Comparison of ENCODE assay signal across 15 mouse cellular contexts in genomic region chr5:128637071-128638015, GRCm38 (mm10). TPM values are rescaled to one million over a fixed set of nuclear protein-coding genes. Genes with fewer than 3 reads are reported as not detected.
A peak's percentile ranks its signal among the peaks of the same experiment; 100 is the strongest.
DNase-seq lines count a peak whose midpoint lies in the region; ATAC-seq and TF ChIP-seq lines count a peak whose summit lies in the region.
"Had no signal": no experiment of that assay in that cellular context is flagged by ENCODE, and none has a peak within 500 bp of the region (broad histone marks: within the 10 kb centered on the region; RNA-seq: fewer than 3 reads in every experiment).

No protein-coding gene starts in this region.

- peak; percentile 16; the same call in 1 of the 2 replicates for TF ChIP-seq CTCF in forebrain, postnatal 0 days (IDR thresholded peaks at IDR 0.05; ENCODE audit: low read depth)
- peak; percentile 25 for TF ChIP-seq CTCF in ES-Bruce4 (IDR thresholded peaks at IDR 0.05; ENCODE audit: low read depth, low read length)
- peak; percentile 32 for TF ChIP-seq CTCF in stomach, postnatal 0 days (IDR thresholded peaks at IDR 0.05; ENCODE audit: low read depth)

- H3K36me3 ChIP-seq in forebrain, postnatal 0 days (ENCODE audit: insufficient read depth): no peaks in the 10 kb centered on the region
- H3K36me3 ChIP-seq in forebrain, embryonic 14.5 days (ENCODE audit: control insufficient read depth, insufficient read depth, low read length): no peaks in the 10 kb centered on the region
- no peaks in the 10 kb centered on the region for H3K36me3 ChIP-seq in ES-Bruce4 (ENCODE audit: control insufficient read depth, insufficient read depth, low read length, poor library complexity, severe bottlenecking)
- H3K36me3 ChIP-seq in embryonic facial prominence, embryonic 12.5 days: no peaks in the 10 kb centered on the region
- H3K36me3 ChIP-seq in stomach, postnatal 0 days (ENCODE audit: control insufficient read depth, insufficient read depth, low read length): no peaks in the 10 kb centered on the region

- no peaks in the 10 kb centered on the region for H3K4me1 ChIP-seq in forebrain, postnatal 0 days (ENCODE audit: insufficient read depth)
- H3K4me1 ChIP-seq in forebrain, embryonic 14.5 days (ENCODE audit: control insufficient read depth, insufficient read depth, low read length): no peaks in the 10 kb centered on the region
- H3K4me1 ChIP-seq in ES-Bruce4 (ENCODE audit: control insufficient read depth, insufficient read depth, low read length): no peaks in the 10 kb centered on the region
- H3K4me1 ChIP-seq in embryonic facial prominence, embryonic 12.5 days: peaks cover 19% of the 10 kb centered on the region
- no peaks in the 10 kb centered on the region for H3K4me1 ChIP-seq in stomach, postnatal 0 days (replicated peaks; ENCODE audit: control insufficient read depth, insufficient read depth)

- WGBS in forebrain, postnatal 0 days: 88% methylated on average over 26 of the region's 26 CpGs
- 91% methylated on average over 26 of the region's 26 CpGs for WGBS in forebrain, embryonic 14.5 days
- 66% methylated on average over 26 of the region's 26 CpGs for WGBS in embryonic facial prominence, embryonic 12.5 days
- 80% methylated on average over 26 of the region's 26 CpGs for WGBS in stomach, postnatal 0 days

- H3K27ac ChIP-seq in forebrain, postnatal 0 days (ENCODE audit: low read depth, low read length): no peak overlapping the region
- no peak overlapping the region for H3K27ac ChIP-seq in forebrain, embryonic 14.5 days (ENCODE audit: low read depth, low read length)
- H3K27ac ChIP-seq in ES-Bruce4 (ENCODE audit: insufficient read depth, low read length): no peak overlapping the region
- H3K27ac ChIP-seq in embryonic facial prominence, embryonic 12.5 days: peak overlapping the region; percentile 84
- no peak overlapping the region for H3K27ac ChIP-seq in stomach, postnatal 0 days (replicated peaks)

- no peaks in the 10 kb centered on the region for H3K27me3 ChIP-seq in forebrain, postnatal 0 days (ENCODE audit: insufficient read depth, low read length)
- no peaks in the 10 kb centered on the region for H3K27me3 ChIP-seq in forebrain, embryonic 14.5 days (replicated peaks; ENCODE audit: control insufficient read depth, insufficient read depth, low read length)
- no peaks in the 10 kb centered on the region for H3K27me3 ChIP-seq in ES-Bruce4 (ENCODE audit: control insufficient read depth, insufficient read depth, low read length, poor library complexity, severe bottlenecking)
- H3K27me3 ChIP-seq in embryonic facial prominence, embryonic 12.5 days: no peaks in the 10 kb centered on the region
- H3K27me3 ChIP-seq in stomach, postnatal 0 days (ENCODE audit: control insufficient read depth, insufficient read depth, low read length): no peaks in the 10 kb centered on the region

- no peak overlapping the region for H3K4me3 ChIP-seq in forebrain, postnatal 0 days (ENCODE audit: low read depth, low read length)
- H3K4me3 ChIP-seq in forebrain, embryonic 14.5 days (ENCODE audit: low read depth, low read length): no peak overlapping the region
- H3K4me3 ChIP-seq in ES-Bruce4 (ENCODE audit: low read depth, low read length): no peak overlapping the region
- no peak overlapping the region for H3K4me3 ChIP-seq in embryonic facial prominence, embryonic 12.5 days
- H3K4me3 ChIP-seq in stomach, postnatal 0 days (ENCODE audit: low read depth, low read length): no peak overlapping the region

- no peak for TF ChIP-seq EP300 in ES-Bruce4 (IDR thresholded peaks at IDR 0.05; ENCODE audit: insufficient read depth, low read depth, low read length)
- TF ChIP-seq EP300 in stomach, postnatal 0 days (optimal IDR thresholded peaks at IDR 0.05): no peak

- no peak for DNase-seq in forebrain, postnatal 0 days
- no peak for DNase-seq in forebrain, embryonic 14.5 days (ENCODE audit: low spot score)
- no peak for DNase-seq in stomach, postnatal 0 days (ENCODE audit: low spot score)
- DNase-seq in gastrocnemius, postnatal 10 days: no peak
- DNase-seq in left cerebral cortex, adult 18-20 months (ENCODE audit: low spot score in 2 of 2): no peak
- DNase-seq: adrenal gland, postnatal 25 days; cerebellum, adult 11-12 months; heart, adult 18-20 months; heart, postnatal 14 days; kidney, postnatal 14 days; liver, postnatal 0 days; retina, postnatal 1 day had no signal

- H3K9ac ChIP-seq in forebrain, postnatal 0 days: no peak overlapping the region
- H3K9ac ChIP-seq in forebrain, embryonic 14.5 days (ENCODE audit: low read length): no peak overlapping the region
- no peak overlapping the region for H3K9ac ChIP-seq in ES-Bruce4 (ENCODE audit: low read depth, poor library complexity, severe bottlenecking)
- no peak overlapping the region for H3K9ac ChIP-seq in embryonic facial prominence, embryonic 12.5 days
- H3K9ac ChIP-seq in stomach, postnatal 0 days (ENCODE audit: low read length): no peak overlapping the region
- H3K9ac ChIP-seq: liver, postnatal 0 days had no signal

- TF ChIP-seq POLR2A in ES-Bruce4 (IDR thresholded peaks at IDR 0.05; ENCODE audit: insufficient read depth, low read length): no peak

- H3K9me3 ChIP-seq in forebrain, postnatal 0 days (ENCODE audit: low read length): no peaks in the 10 kb centered on the region
- no peaks in the 10 kb centered on the region for H3K9me3 ChIP-seq in forebrain, embryonic 14.5 days (replicated peaks; ENCODE audit: control insufficient read depth, low read length)
- no peaks in the 10 kb centered on the region for H3K9me3 ChIP-seq in ES-Bruce4 (replicated peaks; ENCODE audit: control insufficient read depth, insufficient read depth, low read length, poor library complexity, severe bottlenecking)
- no peaks in the 10 kb centered on the region for H3K9me3 ChIP-seq in embryonic facial prominence, embryonic 12.5 days
- H3K9me3 ChIP-seq in stomach, postnatal 0 days (ENCODE audit: control insufficient read depth, low read length): no peaks in the 10 kb centered on the region

- no peak for ATAC-seq in forebrain, postnatal 0 days
- no peak for ATAC-seq in forebrain, embryonic 14.5 days
- ATAC-seq in embryonic facial prominence, embryonic 12.5 days (ENCODE audit: insufficient number of reproducible peaks, insufficient read depth, low FRiP score, low TSS enrichment): peak; percentile 73; the same call in 1 of the 2 replicates
- no peak for ATAC-seq in stomach, postnatal 0 days (ENCODE audit: low FRiP score, low TSS enrichment)
- ATAC-seq in cerebellum, adult (ENCODE audit: insufficient number of reproducible peaks, low FRiP score, low TSS enrichment): no peak
- ATAC-seq: liver, postnatal 0 days had no signal

- no peak overlapping the region for H3K4me2 ChIP-seq in forebrain, postnatal 0 days (ENCODE audit: low read depth)
- no peak overlapping the region for H3K4me2 ChIP-seq in forebrain, embryonic 14.5 days (ENCODE audit: low read length)
- peak overlapping the region; percentile 35; the same call in 1 of the 2 replicates for H3K4me2 ChIP-seq in embryonic facial prominence, embryonic 12.5 days (replicated peaks)
- H3K4me2 ChIP-seq in stomach, postnatal 0 days (replicated peaks; ENCODE audit: low read depth): no peak overlapping the region

RNA-seq across cellular contexts. Expression of gene Fzd10, which starts 36.7 kb away (rescaled TPM):
- total RNA-seq in forebrain, postnatal 0 days (2014; rRNA removed): 4.8 and 9.2 TPM in 2 replicates
- polyA plus RNA-seq in forebrain, postnatal 0 days (2015; fragmentation: Nextera tagmentation; extraction: Ambion mirVana): 1.1 and 2.2 TPM in 2 replicates
- 2.1 and 2.3 TPM in 2 replicates for polyA plus RNA-seq in forebrain, embryonic 14.5 days (2014; fragmentation: Nextera tagmentation; extraction: Ambion mirVana)
- polyA plus RNA-seq in ES-Bruce4 (2011; ENCODE audit: insufficient read depth, insufficient read length, low read depth, missing spikeins): 13.5 and 14.2 TPM in 2 replicates
- polyA plus RNA-seq in embryonic facial prominence, embryonic 12.5 days (2016; fragmentation: Nextera tagmentation; extraction: Ambion mirVana): 8.1 and 8.2 TPM in 2 replicates
- 2.8 and 2.9 TPM in 2 replicates for polyA plus RNA-seq in stomach, postnatal 0 days (2015; fragmentation: Nextera tagmentation; extraction: Ambion mirVana)
- total RNA-seq in gastrocnemius, postnatal 10 days (2021): 10 to 100 TPM; 10.4 to 12.9 TPM
- total RNA-seq in left cerebral cortex, adult 18-20 months (2021): 1 to 10 TPM; 1.7 to 1.8 TPM
- polyA plus RNA-seq: liver, postnatal 0 days had no signal
